Mouse (Mus musculus) hematopoietic stem cell, adult 5-6 weeks (primary cell): ENCODE data around the gene Ssxb3. TPM values are rescaled to one million over a fixed set of nuclear protein-coding genes. Genes with fewer than 3 reads are reported as not detected.
"Not testable (repeated sequence)": the region's sequence is repeated elsewhere in the genome, so short reads cannot be mapped to it uniquely, and the experiment has no call there.

Source experiments
- ATAC-seq, 2 experiments: fragments of 125-278 bp in 1 of 2; replicated peaks in 1 of 2; 2 replicates each; pipeline ENCODE4 v1.8.0; 2016 to 2017; ENCODE audit warnings: inconsistent platforms in 2 of 2, mild to moderate bottlenecking in 2 of 2, moderate number of reproducible peaks in 2 of 2, low read depth in 1 of 2, moderate TSS enrichment in 1 of 2; ENCODE audit not compliant: low FRiP score in 2 of 2, poor library complexity in 2 of 2, severe bottlenecking in 2 of 2, insufficient read depth in 1 of 2, low TSS enrichment in 1 of 2
- total RNA-seq: library from RNA; stranded (forward); fragments of 172-1452, 232-1000 nt; gene quantifications from 2 replicates; pipeline ENCODE4 v1.2.3, GENCODE M21; 2017

Ssxb3 gene
- total RNA-seq: not detected in 2 replicates

- ATAC-seq: not testable (repeated sequence)
Observed at GRCm38 (mm10) chrX:8591716-8592115, at the start of gene Ssxb3. TSS of gene Ssxb3 (minus strand) at chrX:8591816.

GRCm38 (mm10) chrX:8548155-8548554 lies 43.5 kb downstream of the Ssxb3 start, which contains the start of gene Ssxb6:
TSS of gene Ssxb6 (minus strand) at chrX:8548255.
- not testable (repeated sequence) for ATAC-seq

Other genes with a start within 250 kb of the Ssxb3 start
- not detected in 2 replicates for gene Ssxb9, start 224.8 kb downstream of the Ssxb3 start, total RNA-seq
- gene Ssxb1, start 178.5 kb downstream of the Ssxb3 start, total RNA-seq: not detected in 2 replicates
- gene Ssxb2, start 130.1 kb downstream of the Ssxb3 start, total RNA-seq: not detected in 2 replicates
- not detected in 2 replicates for gene Gm14459, start 66.9 kb downstream of the Ssxb3 start, total RNA-seq
- not detected in 2 replicates for gene Ssxb6, start 43.6 kb downstream of the Ssxb3 start, total RNA-seq
- gene Ssxb8, start 99.0 kb upstream of the Ssxb3 start, total RNA-seq: not detected in 2 replicates
- not detected in 2 replicates for gene Ssx9, start 156.6 kb upstream of the Ssxb3 start, total RNA-seq
- not detected in 2 replicates for gene Ssxb5, start 211.9 kb upstream of the Ssxb3 start, total RNA-seq